Mouse (Mus musculus): Measurements from ENCODE around the gene Tstd2.

Tstd2 gene

DNA sequence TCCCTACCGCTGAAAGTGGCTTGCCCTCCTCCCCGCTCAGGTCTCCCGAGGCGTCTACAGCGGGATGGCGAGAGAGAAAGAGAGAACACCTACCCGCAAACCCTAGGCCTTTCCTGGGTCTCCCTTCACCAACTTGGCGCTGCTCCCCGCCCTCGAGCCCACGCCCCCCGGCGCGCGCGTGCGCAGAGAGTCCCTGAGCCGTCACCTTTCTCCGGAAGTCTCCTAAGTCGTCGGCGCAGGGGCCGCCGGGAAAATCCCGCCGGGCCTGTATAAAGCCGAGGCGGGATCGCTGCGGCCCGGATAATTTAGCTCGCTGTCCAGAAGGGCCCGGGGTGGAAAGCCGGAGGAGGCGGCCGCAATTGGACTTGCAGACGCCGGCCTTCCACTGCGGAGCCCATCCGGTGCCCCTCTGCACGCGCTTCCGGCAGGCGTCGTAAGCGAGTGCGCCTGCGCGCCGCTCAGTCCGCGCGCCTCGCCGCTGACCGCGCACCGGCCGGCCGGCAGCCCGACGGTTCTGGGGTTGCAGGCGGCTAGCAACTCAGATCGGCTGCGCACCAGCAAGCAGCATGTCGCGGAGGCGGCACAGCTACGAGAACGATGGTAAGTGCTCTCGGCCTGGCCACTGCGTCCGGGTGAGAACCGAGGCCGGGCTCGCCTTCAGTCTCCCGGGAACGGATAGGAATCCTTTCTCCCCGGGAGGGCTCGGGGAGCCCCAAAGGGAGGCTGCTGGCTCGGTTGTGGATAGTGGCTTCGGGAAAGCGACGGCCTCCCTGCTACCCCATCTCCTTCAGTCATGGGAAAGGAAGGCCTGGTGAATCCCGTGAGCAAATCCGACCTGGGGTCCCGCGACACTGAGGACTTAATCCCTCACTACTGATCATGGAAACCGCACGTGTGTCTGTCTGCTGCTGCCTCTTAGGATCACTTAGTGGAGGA is at the start of gene Tstd2, which contains the start of gene Ncbp1:
Gene Tstd2 (minus strand): TSS at position 408 of the 936 bp plus-strand sequence.
Gene Ncbp1 (plus strand): TSS at position 327 of the 936 bp plus-strand sequence.
- peak; percentile 80 to 85 for DNase-seq

DNA sequence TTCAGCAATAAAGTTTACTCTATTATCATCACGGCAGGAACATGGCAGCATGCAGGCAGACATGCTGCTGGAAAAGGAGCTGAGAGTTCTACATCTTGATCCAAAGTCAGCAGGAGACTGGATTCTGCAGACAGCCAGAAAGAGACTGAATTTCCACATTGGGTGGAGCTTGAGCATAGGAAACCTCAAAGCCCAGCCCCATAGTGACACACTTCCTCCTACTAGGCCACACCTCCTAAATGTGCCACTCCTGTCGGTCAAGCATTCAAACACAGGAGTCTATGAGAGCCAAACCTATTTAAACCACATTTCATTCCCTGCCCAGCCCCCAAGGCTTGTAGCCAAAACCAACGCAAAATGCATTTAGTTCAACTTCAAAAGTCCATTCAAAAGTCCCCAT is 48.0 kb upstream of the Tstd2 start:
- DNase-seq = no peak

DNA sequence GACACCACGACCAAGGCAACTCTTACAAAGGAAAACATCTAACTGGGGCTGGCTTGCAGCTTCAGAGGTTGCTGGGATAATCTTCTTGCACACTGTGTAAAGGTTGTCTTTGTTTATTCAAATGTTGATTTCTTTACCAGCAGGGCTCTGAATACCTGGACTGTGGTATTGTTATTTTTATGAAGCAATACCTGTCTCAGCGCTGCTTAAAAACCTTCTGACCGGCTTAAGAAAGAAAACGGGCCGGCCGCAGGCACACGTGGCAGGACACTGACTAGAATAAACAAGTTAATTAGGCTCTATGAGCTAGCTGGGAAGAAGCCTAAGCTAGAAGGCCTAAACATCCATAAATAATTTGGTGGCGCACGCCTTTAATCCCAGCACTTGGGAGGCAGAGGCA is 47.4 kb upstream of the Tstd2 start:
- no peak for DNase-seq

DNA sequence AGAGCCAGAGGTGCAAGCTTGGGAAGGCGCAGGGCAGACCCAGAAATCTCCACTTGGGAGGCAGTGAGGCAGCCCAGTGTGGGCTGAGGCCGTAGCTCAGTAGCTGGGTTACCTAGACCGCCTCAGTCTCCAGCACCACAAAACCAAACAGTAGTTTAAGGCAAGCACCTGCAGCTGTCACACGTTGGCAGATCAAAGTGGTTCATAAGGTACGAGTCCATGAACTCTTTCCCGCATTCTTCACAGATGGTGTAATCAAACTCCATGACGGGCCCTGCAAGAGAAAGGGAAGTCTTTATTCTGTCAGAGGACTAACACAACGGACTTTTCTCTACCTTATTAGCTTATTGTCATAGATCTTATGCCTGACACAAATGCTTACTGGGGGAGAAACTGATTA is 46.9 kb upstream of the Tstd2 start:
- DNase-seq = no peak

DNA sequence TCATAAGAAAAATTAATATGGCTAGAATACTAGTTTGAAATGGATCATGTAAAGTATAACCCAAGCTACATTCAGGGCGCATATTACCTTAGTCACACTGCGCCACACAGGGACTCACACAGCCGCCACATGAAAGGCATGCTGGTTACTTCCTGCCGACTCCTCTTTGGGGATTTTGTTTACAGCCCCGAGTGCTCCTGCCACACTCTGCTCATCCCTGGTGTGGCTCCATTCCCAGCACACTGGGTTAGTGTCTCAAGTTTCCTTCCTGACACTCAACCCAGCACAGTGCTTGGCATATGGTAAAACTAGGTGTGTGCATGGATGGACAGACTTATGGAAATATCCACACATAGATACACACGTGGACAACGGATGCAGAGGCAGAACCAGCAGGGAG is 43.7 kb upstream of the Tstd2 start:
- no peak for DNase-seq

DNA sequence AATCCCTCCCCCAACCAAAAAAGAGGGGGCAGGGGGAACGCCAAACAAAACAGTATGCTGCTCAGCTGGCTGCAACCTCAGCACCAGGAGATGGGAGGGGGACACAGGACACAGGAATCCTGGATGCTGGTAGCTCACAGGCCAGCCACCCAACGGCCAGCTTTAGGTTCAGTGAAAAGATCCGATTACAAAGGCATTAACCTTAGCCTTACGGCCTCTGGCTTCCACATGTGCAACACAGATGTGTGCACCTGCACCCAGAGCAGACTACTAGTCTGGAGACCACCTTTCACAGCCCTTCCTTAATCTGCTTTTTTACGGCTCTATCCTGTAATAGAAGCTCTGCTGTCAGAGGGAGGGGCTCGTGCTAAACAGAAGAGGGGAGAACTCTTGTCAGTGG is 42.7 kb upstream of the Tstd2 start:
- no peak for DNase-seq

DNA sequence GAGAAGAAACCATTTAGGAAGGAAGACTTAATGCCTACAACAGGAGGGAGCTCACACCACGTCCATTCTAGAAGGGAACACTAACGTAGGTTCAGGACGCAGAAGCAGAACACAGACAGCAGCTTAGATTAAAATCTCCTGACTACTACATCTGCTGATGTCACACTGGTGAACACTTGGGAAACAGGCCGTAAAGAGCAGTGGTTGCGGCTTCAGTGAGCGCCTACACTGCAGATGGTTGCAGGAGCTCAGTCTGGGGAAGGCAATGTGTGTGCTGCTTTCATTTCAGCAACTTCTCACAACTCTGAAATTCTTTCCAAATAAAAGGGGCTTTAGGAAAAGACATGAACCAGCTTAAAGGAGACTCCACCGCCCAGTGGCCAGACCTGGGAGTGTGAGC is 39.0 kb upstream of the Tstd2 start:
- no peak for DNase-seq

DNA sequence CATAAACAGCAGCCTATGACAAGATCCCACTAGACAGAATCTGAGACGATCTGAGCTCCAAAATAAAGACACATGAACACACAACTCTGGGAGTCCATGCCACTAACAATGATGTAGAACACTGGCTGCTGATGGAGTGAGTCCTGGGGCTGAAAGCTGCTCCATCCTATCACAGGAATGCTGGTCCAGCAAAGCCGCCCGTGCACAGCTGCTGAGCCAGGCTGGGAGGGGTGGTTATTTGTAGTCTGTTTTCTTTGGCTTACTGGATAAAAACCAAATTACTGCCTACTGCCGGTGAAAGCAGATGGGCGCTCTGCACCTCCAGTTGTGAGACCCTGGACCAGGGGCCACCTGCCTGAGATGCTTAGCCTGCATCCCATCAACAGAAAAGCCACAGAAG is 38.5 kb upstream of the Tstd2 start:
- DNase-seq = no peak

DNA sequence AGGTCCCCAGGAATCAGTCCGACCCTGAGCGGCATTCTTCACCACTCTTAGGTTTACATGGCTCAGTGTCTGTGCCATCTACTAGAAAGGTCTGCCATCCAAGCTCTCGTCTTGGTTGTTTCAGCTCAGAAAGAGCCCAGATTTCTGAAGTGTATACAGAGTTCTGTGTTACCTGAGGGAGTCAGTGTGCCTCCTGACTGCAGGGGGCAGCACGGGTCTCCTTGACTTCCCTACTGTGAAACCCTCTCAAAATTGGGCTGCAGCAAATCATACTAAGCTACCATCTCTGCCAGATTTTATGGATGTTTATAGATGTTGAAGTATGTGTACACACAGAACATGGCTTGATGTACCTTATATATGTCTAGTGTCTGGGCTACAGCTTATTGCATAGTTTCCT is 37.8 kb upstream of the Tstd2 start:
- DNase-seq = no peak

DNA sequence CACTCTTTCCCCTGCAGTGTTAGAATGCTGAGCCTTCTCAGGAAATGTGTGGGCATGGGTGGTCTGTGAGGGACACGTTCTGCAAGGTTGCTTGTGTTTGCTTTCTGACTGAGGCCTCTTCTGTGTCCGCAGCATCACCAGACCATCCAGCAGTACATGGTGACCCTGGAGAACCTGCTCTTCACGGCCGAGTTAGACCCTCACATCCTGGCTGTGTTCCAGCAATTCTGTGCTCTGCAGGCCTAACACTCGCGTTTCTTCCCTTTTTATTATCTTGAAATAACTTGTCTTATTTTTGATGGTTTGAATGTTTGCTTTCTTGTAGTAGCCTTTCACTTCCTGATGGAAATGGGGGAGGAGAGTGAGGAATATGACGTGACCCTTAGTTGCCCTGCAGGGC is 33.3 kb upstream of the Tstd2 start:
- DNase-seq = no peak

DNA sequence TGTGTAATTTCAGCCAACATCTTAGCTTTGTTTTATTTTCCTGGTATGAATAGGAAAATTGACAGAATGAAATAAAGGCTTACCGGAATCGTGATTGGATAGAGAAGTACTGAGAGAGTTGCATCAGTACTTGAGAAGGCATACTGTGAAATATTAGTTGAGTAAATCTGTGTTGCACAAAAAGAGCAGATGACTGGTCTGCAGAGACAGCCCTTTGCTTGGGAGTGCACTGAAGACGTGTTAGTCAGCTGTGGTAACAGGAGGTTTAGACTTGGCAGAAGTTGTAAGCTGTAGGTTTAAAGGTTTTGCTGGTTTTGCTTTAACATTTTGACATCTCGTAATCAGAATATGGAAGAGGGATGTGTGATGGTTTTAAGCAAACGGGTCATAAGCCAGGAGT is 27.3 kb upstream of the Tstd2 start:
- no peak for DNase-seq

DNA sequence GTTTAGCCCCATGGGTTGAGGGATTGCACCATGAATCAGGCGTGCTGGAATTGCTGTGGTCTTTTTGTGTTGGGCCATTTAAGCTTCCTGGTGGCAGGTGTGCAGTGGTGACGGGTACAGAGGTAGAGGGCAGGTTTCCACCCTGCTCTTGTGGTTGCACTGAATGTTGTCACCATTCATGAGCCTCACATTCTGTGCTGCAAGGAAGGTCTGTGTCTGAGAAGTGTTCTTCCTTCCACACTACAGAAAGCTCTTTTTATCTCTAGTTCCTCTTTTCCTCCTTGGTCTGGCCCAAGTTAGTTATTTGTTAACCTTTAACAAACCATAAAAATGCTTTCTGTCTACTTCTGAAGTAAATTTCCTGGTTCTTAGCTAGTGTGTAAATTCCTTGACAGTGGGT is 25.5 kb upstream of the Tstd2 start:
- DNase-seq = no peak

DNA sequence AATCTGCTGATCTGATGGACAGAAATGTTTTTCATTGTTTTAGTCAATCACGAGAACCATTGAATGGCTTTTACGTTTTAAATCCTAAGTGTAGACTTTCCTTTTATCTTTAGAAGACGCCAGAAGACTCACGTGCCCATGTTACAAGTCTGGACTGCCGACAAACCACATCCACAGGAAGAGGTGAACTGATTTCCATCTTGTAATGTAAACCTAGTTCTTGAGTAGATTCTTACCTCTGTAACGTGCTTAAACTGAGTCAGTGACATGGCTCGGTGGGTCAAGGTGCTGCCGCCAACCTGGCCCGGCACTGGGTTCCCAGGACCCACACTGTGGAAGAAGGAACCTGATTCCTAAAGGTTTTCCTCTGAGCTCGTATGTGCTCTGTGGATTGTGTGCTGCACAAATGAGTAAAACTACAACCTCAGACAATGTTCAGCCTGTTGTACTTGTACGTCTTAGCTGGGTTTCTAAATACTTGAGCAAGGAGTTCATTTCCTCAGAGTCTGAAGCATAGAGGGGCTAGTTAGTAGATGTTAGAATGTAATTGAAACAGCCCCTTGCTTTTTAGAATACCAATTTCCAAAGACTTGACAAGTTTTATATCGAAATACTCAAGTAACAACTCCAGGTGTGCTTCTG is 13.5 kb upstream of the Tstd2 start:
- DNase-seq = no peak

DNA sequence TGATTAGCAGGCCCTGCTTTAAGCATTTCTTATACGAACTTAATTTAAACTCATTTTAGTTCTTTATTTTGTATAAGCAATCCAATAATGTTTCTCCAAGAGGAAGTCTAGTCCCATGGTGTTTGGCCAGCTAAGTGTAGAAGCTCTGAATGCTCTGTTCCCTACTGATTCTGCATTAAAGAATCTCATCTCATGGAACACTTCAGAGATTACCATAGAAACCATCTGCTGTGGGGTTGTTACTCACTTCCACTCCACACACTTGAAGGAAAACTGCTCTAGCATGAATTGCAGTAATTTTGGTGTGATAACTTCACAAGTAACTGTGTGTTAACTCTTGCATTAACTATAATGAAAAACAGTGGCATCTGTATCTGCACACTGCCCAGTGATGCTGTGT is 8.4 kb upstream of the Tstd2 start:
- DNase-seq = no peak

DNA sequence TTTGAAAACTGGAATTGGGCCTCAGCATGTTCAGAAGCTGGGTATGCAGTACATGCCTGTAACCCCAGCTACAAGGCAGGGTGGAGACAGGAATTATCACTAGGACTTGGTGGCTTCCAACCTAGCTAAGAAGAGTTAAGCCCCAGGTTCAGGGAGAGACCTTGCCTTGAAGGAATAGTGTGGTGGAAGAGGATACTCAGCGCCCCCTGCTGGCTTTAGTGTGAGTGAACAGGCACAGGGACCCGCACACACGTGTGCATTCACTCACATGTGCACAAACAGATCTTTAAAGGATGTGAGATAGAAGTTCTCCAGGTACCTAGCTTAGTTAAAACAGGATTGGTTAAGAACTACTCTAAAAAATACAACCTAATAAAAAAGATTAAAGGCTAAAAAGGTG is 5.8 kb upstream of the Tstd2 start:
- no peak for DNase-seq

DNA sequence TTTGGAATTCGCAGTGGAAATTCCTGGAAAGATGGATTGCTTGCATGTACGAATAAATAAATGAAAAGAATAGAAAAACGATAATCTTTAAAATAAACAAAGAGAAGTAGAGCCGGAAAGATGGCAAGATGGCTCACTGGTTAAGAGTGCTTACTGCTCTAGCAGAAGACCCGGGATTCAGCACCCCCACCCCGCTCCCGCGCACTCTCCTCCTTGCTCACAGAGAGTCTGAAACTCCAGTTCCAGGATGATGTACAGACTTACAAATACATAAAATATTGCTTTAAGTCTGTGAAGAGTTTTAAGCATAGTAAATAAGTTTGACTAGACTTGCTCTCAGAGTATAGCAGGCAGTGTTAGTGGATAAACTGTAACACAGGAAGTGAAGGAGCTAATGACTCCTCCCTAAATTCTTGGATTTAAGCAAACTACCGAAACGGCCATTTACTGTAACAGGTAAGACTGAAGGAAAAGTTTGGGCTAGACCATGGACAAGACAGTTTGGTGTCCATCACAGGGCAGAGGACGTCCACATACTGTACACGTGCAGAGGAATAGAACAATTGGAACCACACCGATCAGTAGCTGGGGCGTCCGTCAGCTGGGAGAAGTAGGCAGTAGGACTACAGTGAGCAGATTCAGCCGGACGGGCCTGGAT is 736 bp downstream of the Tstd2 start:
- no peak for DNase-seq

DNA sequence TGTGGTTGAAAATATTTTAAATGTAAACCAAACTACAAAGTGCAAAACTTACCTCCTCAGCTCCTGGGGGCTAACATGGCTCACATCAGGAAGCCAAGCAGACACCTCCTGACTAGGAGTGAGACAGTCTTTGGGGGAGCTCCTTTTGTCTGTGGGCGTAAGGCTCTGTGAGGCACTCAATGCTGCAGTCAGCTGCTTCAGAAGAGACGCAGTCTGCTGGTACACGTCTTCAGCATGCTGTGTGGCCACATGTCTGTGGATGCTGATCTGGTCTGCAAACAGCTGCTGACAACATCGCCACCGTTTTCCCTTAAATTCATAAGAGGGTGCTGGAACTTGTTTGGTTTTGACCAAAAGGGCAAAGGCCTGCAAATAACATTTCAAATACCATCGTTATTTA is 6.7 kb downstream of the Tstd2 start:
- DNase-seq = no peak

DNA sequence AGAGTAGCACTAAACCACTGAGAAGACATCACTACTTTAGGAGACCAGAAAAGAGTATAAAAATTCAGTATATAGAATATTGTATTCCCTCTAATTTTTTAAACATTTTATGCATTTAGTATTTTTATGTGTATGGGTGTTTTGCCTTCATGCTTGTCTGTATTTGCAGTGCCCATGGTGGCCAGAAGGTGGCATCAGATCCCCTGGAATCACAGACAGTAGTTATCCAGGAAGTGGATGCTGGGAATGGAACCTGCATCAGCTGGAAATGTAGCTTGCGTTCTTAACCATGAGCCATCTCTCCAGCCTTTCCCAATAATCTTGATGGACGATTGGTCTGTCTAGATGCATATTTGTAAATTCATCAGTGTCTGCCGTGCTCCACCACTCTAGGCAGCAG is 8.3 kb downstream of the Tstd2 start:
- DNase-seq = peak in 1 of 2 experiments; percentile 22

DNA sequence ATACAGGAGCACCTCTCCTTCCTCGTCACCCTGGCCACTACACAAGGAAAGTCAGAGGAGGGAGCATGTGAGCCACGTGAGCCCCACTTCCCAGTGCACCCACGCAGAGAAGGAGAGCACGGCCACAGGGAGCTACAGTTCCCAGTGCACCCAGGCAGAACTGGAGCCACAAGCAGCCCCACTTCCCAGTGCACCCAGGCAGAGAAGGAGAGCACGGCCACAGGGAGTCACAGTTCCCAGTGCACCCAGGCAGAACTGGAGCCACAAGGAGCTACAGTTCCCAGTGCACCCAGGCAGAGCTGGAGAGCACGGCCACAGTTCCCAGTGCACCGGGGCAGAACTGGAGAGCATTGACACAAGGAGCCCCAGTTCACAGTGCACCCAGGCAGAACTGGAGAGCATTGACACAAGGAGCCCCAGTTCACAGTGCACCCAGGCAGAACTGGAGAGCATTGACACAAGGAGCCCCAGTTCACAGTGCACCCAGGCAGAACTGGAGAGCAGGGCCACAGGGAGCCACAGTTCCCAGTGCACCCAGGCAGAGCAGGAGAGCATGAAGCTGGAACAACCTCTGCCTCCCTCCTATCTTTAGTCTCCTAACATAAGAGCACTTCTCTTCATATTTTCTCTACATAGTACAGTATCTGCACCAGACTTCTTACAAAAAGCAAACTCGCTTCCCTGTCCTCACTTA is 9.0 kb downstream of the Tstd2 start:
- no peak for DNase-seq

DNA sequence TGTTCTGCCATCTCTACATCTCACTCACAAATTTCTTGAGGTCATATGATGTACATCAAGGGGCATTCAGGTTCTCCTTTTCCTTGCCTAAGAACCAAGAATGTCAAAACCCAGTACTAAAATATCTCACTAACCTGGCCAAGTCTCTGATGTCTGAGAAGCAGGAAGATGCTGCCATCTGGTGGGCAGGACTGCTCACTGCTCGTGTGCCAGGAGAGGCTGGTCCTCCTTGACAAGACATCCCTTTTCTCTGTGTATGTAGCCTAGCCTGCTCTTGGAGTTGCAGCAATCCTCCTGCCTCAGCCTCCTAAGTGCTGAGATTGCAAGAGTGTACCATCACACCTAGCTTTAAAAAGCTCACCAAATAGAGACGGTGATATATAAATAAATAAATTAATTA is 12.0 kb downstream of the Tstd2 start:
- peak; percentile 11 to 22 for DNase-seq

DNA sequence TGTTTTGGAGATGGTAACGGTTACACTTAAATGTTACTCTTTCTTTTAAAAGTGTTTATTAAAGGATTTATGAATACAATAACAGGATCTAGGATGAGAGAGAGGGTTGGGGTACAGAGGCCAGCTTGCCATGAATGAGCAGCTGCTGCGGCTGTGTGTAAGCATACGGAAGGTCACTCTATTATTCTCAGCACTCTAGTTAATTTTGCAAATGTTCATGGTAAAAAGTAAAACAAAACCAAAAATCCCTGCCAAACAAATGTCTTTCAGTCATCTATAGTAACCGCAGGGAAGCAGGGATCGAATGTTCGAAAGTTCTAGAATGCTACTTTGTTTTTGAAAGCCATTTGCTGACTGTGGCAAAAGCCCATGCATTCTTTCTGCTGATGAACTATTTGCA is 15.1 kb downstream of the Tstd2 start:
- no peak for DNase-seq

DNA sequence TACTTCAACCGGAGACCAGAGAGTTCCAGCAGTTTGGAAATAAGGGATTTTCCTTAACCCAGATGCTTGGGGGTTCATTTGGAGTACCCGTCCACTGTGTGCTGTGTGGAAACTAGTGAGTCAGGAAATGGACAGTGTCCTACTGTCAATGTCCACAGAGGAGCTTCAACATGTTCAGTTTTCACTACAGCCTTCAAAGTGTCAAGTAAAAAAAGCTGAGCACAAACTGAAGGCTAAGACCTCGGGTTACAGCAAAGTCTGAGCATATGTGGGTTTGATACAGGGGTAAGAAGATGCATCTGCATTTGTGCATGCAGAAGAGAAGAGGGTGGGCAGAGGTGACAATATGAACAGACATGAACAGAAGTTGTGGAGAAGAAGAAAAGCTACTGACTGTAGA is 17.7 kb downstream of the Tstd2 start:
- DNase-seq = no peak

DNA sequence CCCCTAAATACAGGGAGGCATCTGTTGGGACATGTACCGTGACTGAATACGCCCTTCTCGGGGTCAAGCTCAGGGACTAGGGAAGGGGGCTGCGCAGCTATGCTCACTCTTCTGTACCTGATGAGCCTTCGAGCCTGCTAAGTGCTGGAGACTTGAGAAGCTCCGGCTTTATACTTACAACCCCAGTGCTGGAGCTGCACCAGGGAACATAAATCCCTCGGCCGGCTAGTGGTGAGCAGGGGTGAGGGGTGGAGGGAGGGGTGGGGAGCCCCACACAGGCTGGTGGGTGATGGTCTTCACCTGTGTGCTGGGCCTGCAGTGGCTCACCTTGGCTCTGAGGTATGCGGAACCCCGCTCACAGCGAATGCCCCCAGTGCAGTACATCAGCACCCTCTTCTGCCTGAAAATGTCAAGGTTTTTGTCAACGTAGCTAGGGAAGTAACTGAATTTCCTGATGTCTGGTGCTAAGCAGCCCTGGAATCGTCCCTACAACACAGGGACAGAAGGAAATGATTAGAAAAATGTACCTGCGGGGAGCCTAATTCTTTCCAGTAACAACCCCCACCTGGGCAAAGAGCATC is 18.9 kb downstream of the Tstd2 start:
- no peak for DNase-seq
